In the genomic region with DNA sequence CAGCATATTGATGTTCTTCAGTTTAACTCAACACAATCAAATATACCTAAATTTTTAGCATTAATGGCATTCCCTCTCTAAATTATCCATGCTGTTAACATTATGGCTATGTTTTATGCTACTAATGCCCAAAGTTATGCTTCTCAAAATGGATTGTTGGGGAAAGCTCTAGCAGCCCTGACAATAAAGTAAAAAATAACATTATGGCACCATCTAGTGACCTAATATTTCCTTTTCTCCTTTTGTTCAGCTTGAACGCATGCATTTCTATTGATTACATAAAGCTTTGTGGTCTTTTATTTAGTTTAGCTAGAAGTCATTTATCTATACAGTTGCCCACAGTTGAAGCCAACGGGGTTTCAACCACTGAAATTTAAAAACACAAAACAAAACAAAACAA, we compare ENCODE assay signal across 18 mouse cellular contexts.
DNase-seq lines count a peak whose midpoint lies in the region; ATAC-seq and TF ChIP-seq lines count a peak whose summit lies in the region.
"Had no signal": no experiment of that assay in that cellular context is flagged by ENCODE, and none has a peak within 500 bp of the region (broad histone marks: within the 10 kb centered on the region; RNA-seq: fewer than 3 reads in every experiment).

No protein-coding gene starts in this region.

- peak; percentile 75 for TF ChIP-seq CTCF in layer of hippocampus, adult 2 months (conservative IDR thresholded peaks at IDR 0.05)
- TF ChIP-seq CTCF in MEL (IDR thresholded peaks at IDR 0.05 in 2 of 3, conservative IDR thresholded peaks at IDR 0.05 in 1 of 3; ENCODE audit: control insufficient read depth in 1 of 3, insufficient read depth in 1 of 3, low read depth in 2 of 3, low read length in 3 of 3, poor library complexity in 1 of 3, severe bottlenecking in 1 of 3) = peak in 1 of 3 experiments; percentile 12; a peak in 1 of 6 replicates

- ATAC-seq in embryonic facial prominence, embryonic 11.5 days (replicated peaks; ENCODE audit: insufficient number of reproducible peaks, low FRiP score, low TSS enrichment, low read depth) = no peak

- TF ChIP-seq RAD21 in MEL (IDR thresholded peaks at IDR 0.05; ENCODE audit: low read depth, low read length) = peak; percentile 8

- no peak overlapping the region for H3K27ac ChIP-seq in embryonic facial prominence, embryonic 11.5 days (replicated peaks; ENCODE audit: low read depth, low read length)
- H3K27ac ChIP-seq in embryonic facial prominence, embryonic 10.5 days (replicated peaks) = no peak overlapping the region
- no peak overlapping the region for H3K27ac ChIP-seq in layer of hippocampus, adult 2 months
- H3K27ac ChIP-seq in MEL (ENCODE audit: control insufficient read depth, low read depth, low read length) = no peak overlapping the region
- H3K27ac ChIP-seq: heart, embryonic 15.5 days; limb, embryonic 15.5 days; neural tube, embryonic 13.5 days had no signal

- no peak overlapping the region for H3K4me2 ChIP-seq in embryonic facial prominence, embryonic 11.5 days (ENCODE audit: low read depth, low read length)
- H3K4me2 ChIP-seq: heart, embryonic 15.5 days; limb, embryonic 15.5 days; neural tube, embryonic 13.5 days had no signal

- no peak overlapping the region for H3K4me3 ChIP-seq in embryonic facial prominence, embryonic 11.5 days (ENCODE audit: low read depth, low read length)
- no peak overlapping the region for H3K4me3 ChIP-seq in embryonic facial prominence, embryonic 10.5 days
- no peak overlapping the region for H3K4me3 ChIP-seq in layer of hippocampus, adult 2 months
- no peak overlapping the region for H3K4me3 ChIP-seq in MEL (ENCODE audit: control insufficient read depth in 1 of 2, insufficient read depth in 1 of 2, low read depth in 2 of 2, low read length in 2 of 2)
- H3K4me3 ChIP-seq: erythroblast, embryonic 14.5 days; heart, embryonic 15.5 days; limb, embryonic 15.5 days; neural tube, embryonic 13.5 days had no signal

- no peak for TF ChIP-seq EP300 in MEL (IDR thresholded peaks at IDR 0.05; ENCODE audit: low read depth in 1 of 2, low read length in 2 of 2)

- H3K4me1 ChIP-seq in embryonic facial prominence, embryonic 11.5 days (ENCODE audit: control insufficient read depth, insufficient read depth, low read length) = no peaks in the 10 kb centered on the region
- H3K4me1 ChIP-seq in embryonic facial prominence, embryonic 10.5 days = no peaks in the 10 kb centered on the region
- no peaks in the 10 kb centered on the region for H3K4me1 ChIP-seq in MEL (ENCODE audit: control insufficient read depth in 1 of 2, insufficient read depth in 2 of 2, low read length in 2 of 2)
- H3K4me1 ChIP-seq: heart, embryonic 15.5 days; limb, embryonic 15.5 days; neural tube, embryonic 13.5 days had no signal

- H3K79me2 ChIP-seq in MEL (ENCODE audit: control insufficient read depth, insufficient read depth, low read length, poor library complexity) = no peaks in the 10 kb centered on the region

- 72% methylated on average over 2 of the region's 2 CpGs for WGBS in embryonic facial prominence, embryonic 11.5 days
- 84% methylated on average over 2 of the region's 2 CpGs for WGBS in embryonic facial prominence, embryonic 10.5 days

- H3K27me3 ChIP-seq in embryonic facial prominence, embryonic 11.5 days (ENCODE audit: control insufficient read depth, insufficient read depth, low read length) = no peaks in the 10 kb centered on the region
- H3K27me3 ChIP-seq in embryonic facial prominence, embryonic 10.5 days (replicated peaks; ENCODE audit: low read depth, poor library complexity, severe bottlenecking) = no peaks in the 10 kb centered on the region
- no peaks in the 10 kb centered on the region for H3K27me3 ChIP-seq in MEL (ENCODE audit: control insufficient read depth in 1 of 2, insufficient read depth in 2 of 2, low read length in 2 of 2)
- H3K27me3 ChIP-seq: heart, embryonic 15.5 days; limb, embryonic 15.5 days; neural tube, embryonic 13.5 days had no signal

- no peak for TF ChIP-seq POLR2A in MEL (IDR thresholded peaks at IDR 0.05; ENCODE audit: control insufficient read depth in 1 of 2, insufficient read depth in 1 of 2, low read depth in 1 of 2, low read length in 2 of 2, poor library complexity in 1 of 2)

- H3K9ac ChIP-seq in embryonic facial prominence, embryonic 11.5 days (replicated peaks; ENCODE audit: low read length) = no peak overlapping the region
- H3K9ac ChIP-seq in MEL (ENCODE audit: control insufficient read depth, low read depth, low read length, poor library complexity, severe bottlenecking) = no peak overlapping the region
- H3K9ac ChIP-seq: heart, embryonic 15.5 days; limb, embryonic 15.5 days; neural tube, embryonic 13.5 days had no signal

- peak; percentile 2 for DNase-seq in embryonic facial prominence, embryonic 11.5 days (ENCODE audit: low spot score)
- DNase-seq in embryonic facial prominence, embryonic 10.5 days (ENCODE audit: low spot score) = no peak
- peak in 1 of 2 experiments; percentile 2 for DNase-seq in layer of hippocampus, adult 2 months (ENCODE audit: low spot score in 2 of 2)
- DNase-seq in layer of hippocampus, postnatal 10 days (ENCODE audit: low spot score in 2 of 2) = no peak
- no peak for DNase-seq in MEL (ENCODE audit: low read depth, low spot score)
- peak; percentile 2 for DNase-seq in retina, adult 2 months (ENCODE audit: low read depth, low spot score)
- DNase-seq in heart, adult 8-10 months (ENCODE audit: low spot score) = no peak
- no peak for DNase-seq in urinary bladder, postnatal 10 days (ENCODE audit: low spot score)
- DNase-seq: cerebellum, adult 2 months; heart, adult 11 months; kidney, adult 2 months; lung, adult 18-20 months; spleen, adult 18-20 months; thymus, postnatal 36 days had no signal

- no peaks in the 10 kb centered on the region for H3K9me3 ChIP-seq in embryonic facial prominence, embryonic 11.5 days (replicated peaks; ENCODE audit: control insufficient read depth, low read length)
- H3K9me3 ChIP-seq in embryonic facial prominence, embryonic 10.5 days = no peaks in the 10 kb centered on the region
- no peaks in the 10 kb centered on the region for H3K9me3 ChIP-seq in MEL (replicated peaks; ENCODE audit: insufficient read depth, low read length)
- H3K9me3 ChIP-seq: heart, embryonic 15.5 days; limb, embryonic 15.5 days; neural tube, embryonic 13.5 days had no signal

- H3K36me3 ChIP-seq in embryonic facial prominence, embryonic 11.5 days (replicated peaks; ENCODE audit: control insufficient read depth, insufficient read depth, low read depth, low read length) = no peaks in the 10 kb centered on the region
- no peaks in the 10 kb centered on the region for H3K36me3 ChIP-seq in embryonic facial prominence, embryonic 10.5 days (replicated peaks)
- no peaks in the 10 kb centered on the region for H3K36me3 ChIP-seq in MEL (ENCODE audit: control insufficient read depth in 1 of 2, insufficient read depth in 2 of 2, low read length in 2 of 2)
- H3K36me3 ChIP-seq: heart, embryonic 15.5 days; limb, embryonic 15.5 days; neural tube, embryonic 13.5 days had no signal

TF ChIP-seq in MEL, 35 proteins besides CTCF, POLR2A, EP300 and RAD21:
- TF ChIP-seq MAFK (IDR thresholded peaks at IDR 0.05; ENCODE audit: borderline replicate concordance, low read depth, low read length) = no peak
- no peak for TF ChIP-seq ZNF384 (IDR thresholded peaks at IDR 0.05; ENCODE audit: low read depth, low read length)
- no peak for TF ChIP-seq GATA1 (IDR thresholded peaks at IDR 0.05; ENCODE audit: low read depth, low read length)
- no peak for TF ChIP-seq CHD2 (IDR thresholded peaks at IDR 0.05; ENCODE audit: low read length)
- TF ChIP-seq TAL1 (IDR thresholded peaks at IDR 0.05; ENCODE audit: low read length) = no peak
- TF ChIP-seq SMC3 (IDR thresholded peaks at IDR 0.05; ENCODE audit: low read depth, low read length) = no peak
- no peak for TF ChIP-seq ZKSCAN1 (IDR thresholded peaks at IDR 0.05; ENCODE audit: low read depth, low read length)
- no peak for TF ChIP-seq NELFE (IDR thresholded peaks at IDR 0.05; ENCODE audit: low read depth, low read length)
- TF ChIP-seq MAZ (IDR thresholded peaks at IDR 0.05; ENCODE audit: low read depth, low read length) = no peak
- TF ChIP-seq POLR2AphosphoS2 (IDR thresholded peaks at IDR 0.05; ENCODE audit: low read length) = no peak
- TF ChIP-seq ZMIZ1 (IDR thresholded peaks at IDR 0.05; ENCODE audit: low read depth, low read length) = no peak
- no peak for TF ChIP-seq TCF12 (IDR thresholded peaks at IDR 0.05; ENCODE audit: low read depth, low read length)
- TF ChIP-seq UBTF (IDR thresholded peaks at IDR 0.05; ENCODE audit: borderline replicate concordance, insufficient read depth, low read depth, low read length) = no peak
- TF ChIP-seq GABPA (IDR thresholded peaks at IDR 0.05; ENCODE audit: low read depth, low read length) = no peak
- no peak for TF ChIP-seq BHLHE40 (IDR thresholded peaks at IDR 0.05; ENCODE audit: borderline replicate concordance, low read depth, low read length)
- no peak for TF ChIP-seq USF1 (IDR thresholded peaks at IDR 0.05; ENCODE audit: low read depth, low read length)

Comparison
In these comparisons a context has a peak if more than half of its experiments do, and no peak if none do; other contexts are left out.
1. DNase-seq: peak in embryonic facial prominence, embryonic 11.5 days (single experiment) and retina, adult 2 months (single experiment); none in embryonic facial prominence, embryonic 10.5 days (single experiment), layer of hippocampus, postnatal 10 days (0 of 2), MEL (single experiment), heart, adult 8-10 months (single experiment) and urinary bladder, postnatal 10 days (single experiment).